Mouse (Mus musculus) midbrain, embryonic 16.5 days (tissue): ENCODE data around the gene Spaca4. TPM values are rescaled to one million over a fixed set of nuclear protein-coding genes. Genes with fewer than 3 reads are reported as not detected.

ENCODE experiments used
- ATAC-seq: fragments of 200-750 bp; cut with Nextera tagmentation; 2 replicates; pipeline ENCODE4 v1.8.0; 2017; ENCODE audit warnings: moderate TSS enrichment
- H3K27ac ChIP-seq: fragments of 300-500 bp; sonication (generic); 2 replicates; pipeline ENCODE4 v1.5.1; 2014; ENCODE audit warnings: mild to moderate bottlenecking, low read length, mixed read lengths
- H3K27me3 ChIP-seq: fragments of 300-500 bp; sonication (generic); 2 replicates; pipeline ENCODE4 v1.6.1; 2014; ENCODE audit warnings: low read depth, low read length, mixed read lengths; ENCODE audit not compliant: control insufficient read depth, insufficient read depth
- H3K36me3 ChIP-seq: fragments of 300-500 bp; sonication (generic); 2 replicates; pipeline ENCODE4 v1.6.1; 2014; ENCODE audit warnings: mild to moderate bottlenecking, low read length, moderate library complexity, mixed read lengths; ENCODE audit not compliant: control insufficient read depth, insufficient read depth
- H3K4me1 ChIP-seq: fragments of 300-500 bp; sonication (generic); 2 replicates; pipeline ENCODE4 v1.6.1; 2014; ENCODE audit warnings: mild to moderate bottlenecking, low read length, mixed read lengths; ENCODE audit not compliant: control insufficient read depth, insufficient read depth
- H3K4me2 ChIP-seq: fragments of 300-500 bp; sonication (generic); 2 replicates; pipeline ENCODE4 v1.6.1; 2014; ENCODE audit warnings: mild to moderate bottlenecking, low read length, mixed read lengths
- H3K4me3 ChIP-seq: fragments of 300-500 bp; sonication (generic); 2 replicates; pipeline ENCODE4 v1.5.1; 2014; ENCODE audit warnings: low read depth, mild to moderate bottlenecking, low read length, moderate library complexity, mixed read lengths
- H3K9ac ChIP-seq: fragments of 300-500 bp; sonication (generic); 2 replicates; pipeline ENCODE4 v1.6.1; 2014; ENCODE audit warnings: low read depth, low read length, mixed read lengths
- H3K9me3 ChIP-seq: fragments of 300-500 bp; sonication (generic); replicated peaks from 2 replicates; pipeline ENCODE4 v1.6.1; 2014; ENCODE audit warnings: mild to moderate bottlenecking, low read length, mixed read lengths; ENCODE audit not compliant: control insufficient read depth, poor library complexity, severe bottlenecking
- WGBS: fragments of 180-500 bp; shearing (Covaris S2); extraction: QIAGEN DNeasy Blood & Tissue Kit; methylation state at CpG from one replicate; pipeline ENCODE4 v1.1.7; 2014; 5-methylcytosine and 5-hydroxymethylcytosine counted together
- polyA plus RNA-seq: library from polyadenylated mRNA; unstranded; fragments of >200 nt; fragmentation: Nextera tagmentation; extraction: Ambion mirVana; gene quantifications from 2 replicates; pipeline ENCODE4 v1.2.1, GENCODE M21; 2015

Spaca4 gene
- polyA plus RNA-seq, 1 experiment from 2014 or later, result not detected

DNA sequence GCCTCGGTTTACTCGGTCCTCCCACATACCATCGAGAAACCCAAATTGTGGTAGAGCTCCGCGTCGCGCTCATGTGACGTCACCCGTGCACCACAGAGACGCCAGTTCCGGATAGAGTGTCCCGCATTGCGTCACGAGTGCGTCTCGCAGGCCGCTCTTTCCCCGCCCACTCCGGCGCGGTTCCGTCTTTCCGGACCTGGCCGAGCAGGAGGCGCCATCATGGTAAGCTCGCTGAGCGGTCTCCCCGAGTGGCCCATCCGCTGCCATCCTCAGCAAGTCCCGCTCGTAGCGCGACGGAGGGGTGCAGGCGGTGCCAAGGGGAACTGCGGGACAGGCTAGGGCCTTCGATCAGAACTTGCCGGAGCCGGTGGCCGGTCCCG, 7.7 kb downstream of the Spaca4 start, which contains the start of gene Sphk2:
Gene Sphk2 (minus strand): TSS at position 85 of the 380 bp plus-strand sequence.
- peaks cover 24% of the 10 kb centered on the region for H3K36me3 ChIP-seq
- H3K4me3 ChIP-seq, result peak within 1 kb of the TSS; percentile 78
- H3K9ac ChIP-seq, result peak within 1 kb of the TSS; percentile 92
- H3K4me2 ChIP-seq, result peak within 1 kb of the TSS; percentile 89
- ATAC-seq, result peak; percentile 66
- peaks cover 43% of the 10 kb centered on the region for H3K4me1 ChIP-seq
- H3K27ac ChIP-seq, result peak within 1 kb of the TSS; percentile 94
- no peaks in the 10 kb centered on the region for H3K27me3 ChIP-seq
- no peaks in the 10 kb centered on the region for H3K9me3 ChIP-seq
- WGBS, result 1% methylated on average over 39 of the region's 41 CpGs

DNA sequence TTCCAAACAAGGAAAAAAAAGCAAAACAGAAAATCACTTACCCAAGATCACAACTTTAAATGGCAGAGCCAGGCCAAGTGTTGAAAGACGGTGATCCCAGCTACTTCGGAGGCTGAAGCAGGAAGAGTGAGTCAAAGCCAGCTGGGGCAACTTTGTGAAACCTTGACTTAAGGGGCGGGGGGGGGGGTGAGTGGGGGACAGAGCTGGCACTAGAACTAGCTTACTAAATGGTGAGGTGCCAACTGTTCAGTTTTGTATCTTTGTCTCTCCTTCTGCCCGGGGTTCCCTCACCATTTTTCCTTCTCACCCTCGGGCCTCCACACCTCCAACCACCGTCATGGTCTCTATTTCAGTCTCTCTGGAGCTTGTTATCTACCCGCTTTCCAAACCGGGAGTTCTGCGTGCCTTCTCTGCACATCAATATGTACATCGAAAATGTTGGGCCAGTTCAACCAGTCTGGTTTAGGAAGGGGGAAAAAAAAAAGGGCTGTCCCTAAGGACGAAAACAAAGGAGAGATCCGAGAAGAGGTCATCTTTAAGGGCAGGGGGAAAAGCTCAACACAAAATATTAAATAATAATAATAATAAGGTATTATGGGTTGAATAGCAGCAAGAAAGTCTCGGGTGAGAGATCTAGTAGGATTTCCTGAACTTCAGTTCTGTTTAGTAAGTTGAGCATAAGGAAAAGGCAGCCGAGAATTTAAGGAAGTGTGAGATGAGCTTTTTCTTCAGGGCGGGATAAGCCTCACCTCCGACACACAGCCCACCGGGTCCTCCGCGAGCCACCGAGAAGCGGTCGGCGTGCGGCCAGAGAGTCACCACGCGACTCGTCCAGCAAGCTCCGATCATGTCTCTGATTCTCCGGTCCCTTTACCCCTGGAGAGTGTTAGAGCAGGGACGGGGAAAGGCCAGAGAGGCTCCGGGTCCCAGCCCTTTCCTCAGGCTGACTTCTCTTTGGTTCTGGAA, 8.4 kb downstream of the Spaca4 start:
- Histone ChIP-seq H3K27ac (peak overlapping the region; percentile 87), H3K27me3 (no peaks in the 10 kb centered on the region), H3K9ac (peak overlapping the region; percentile 84), H3K36me3 (peaks cover 27% of the 10 kb centered on the region), H3K4me2 (peak overlapping the region; percentile 89), H3K9me3 (no peaks in the 10 kb centered on the region), H3K4me1 (peaks cover 43% of the 10 kb centered on the region), H3K4me3 (peak overlapping the region; percentile 78)
- 11% methylated on average over 31 of the region's 31 CpGs for WGBS
- peak; percentile 41 for ATAC-seq

DNA sequence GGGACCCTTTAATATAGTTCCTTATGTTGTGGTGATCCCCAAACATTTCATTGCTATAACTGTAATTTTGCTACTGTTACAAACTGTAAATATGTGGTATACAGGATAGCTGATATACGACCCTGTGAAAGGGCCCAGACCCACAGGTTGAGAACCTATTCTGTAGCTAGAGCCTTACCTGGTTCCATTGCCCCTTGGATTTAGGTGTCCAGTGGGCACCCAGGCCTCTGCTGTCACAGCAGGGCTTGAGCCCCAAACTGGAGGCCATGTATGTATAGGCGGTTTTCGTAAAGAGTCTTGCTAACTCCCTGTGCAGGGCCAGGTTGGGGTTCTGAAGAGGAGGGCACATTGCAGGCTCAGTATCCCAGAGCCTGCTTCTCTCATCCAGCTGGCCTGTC, 9.2 kb downstream of the Spaca4 start:
- ATAC-seq, result no peak
- peaks cover 30% of the 10 kb centered on the region for H3K36me3 ChIP-seq
- H3K9me3 ChIP-seq, result no peaks in the 10 kb centered on the region
- H3K4me3 ChIP-seq, result peak overlapping the region; percentile 78
- H3K27me3 ChIP-seq, result no peaks in the 10 kb centered on the region
- 94% methylated on average over 3 of the region's 3 CpGs for WGBS
- no peak overlapping the region for H3K27ac ChIP-seq
- H3K4me1 ChIP-seq, result peaks cover 43% of the 10 kb centered on the region
- H3K9ac ChIP-seq, result 0 out of 2 replicates have a peak overlapping the region, but pooled peaks have one; percentile 58
- H3K4me2 ChIP-seq, result peak overlapping the region; percentile 89

DNA sequence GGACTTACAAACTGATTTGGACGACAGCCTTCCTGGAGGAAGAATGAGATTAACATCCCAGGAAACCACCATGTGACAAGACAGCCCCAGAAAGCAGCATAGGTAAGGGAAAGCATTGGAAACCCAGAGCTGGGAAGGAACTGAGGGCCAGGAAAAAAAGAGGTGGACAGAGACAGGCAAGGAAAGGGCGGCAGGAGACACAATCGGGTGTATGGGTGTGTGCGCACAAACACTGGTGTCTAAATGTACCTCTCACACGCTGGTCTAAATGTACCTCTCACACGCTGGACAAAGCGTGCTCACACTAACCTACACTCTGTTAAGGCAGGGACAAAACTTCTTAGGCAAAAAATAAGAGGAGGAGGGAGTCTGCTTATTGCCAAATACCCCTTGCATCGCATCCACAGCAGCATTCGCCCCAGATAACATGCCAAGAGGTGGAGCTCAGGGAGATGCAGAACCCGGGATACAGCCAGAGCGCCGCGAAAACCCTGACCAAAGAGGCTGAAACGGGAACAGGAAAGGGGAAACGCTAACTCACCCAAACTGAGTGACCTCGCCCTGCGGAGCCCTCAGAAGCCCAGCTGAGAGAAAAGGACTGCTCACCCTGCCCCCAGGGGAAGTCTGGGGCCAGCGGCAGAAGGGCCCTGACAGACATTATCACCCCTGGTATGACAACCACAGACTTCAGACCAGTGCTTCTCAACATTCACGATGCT, 9.7 kb downstream of the Spaca4 start:
- Histone ChIP-seq H3K4me3 (peak overlapping the region; percentile 81), H3K9me3 (no peaks in the 10 kb centered on the region), H3K27ac (peak overlapping the region; percentile 78), H3K27me3 (no peaks in the 10 kb centered on the region), H3K9ac (peak overlapping the region; percentile 58), H3K4me2 (peak overlapping the region; percentile 97), H3K36me3 (peaks cover 33% of the 10 kb centered on the region), H3K4me1 (peaks cover 43% of the 10 kb centered on the region)
- WGBS, result 87% methylated on average over 19 of the region's 19 CpGs
- no peak for ATAC-seq

DNA sequence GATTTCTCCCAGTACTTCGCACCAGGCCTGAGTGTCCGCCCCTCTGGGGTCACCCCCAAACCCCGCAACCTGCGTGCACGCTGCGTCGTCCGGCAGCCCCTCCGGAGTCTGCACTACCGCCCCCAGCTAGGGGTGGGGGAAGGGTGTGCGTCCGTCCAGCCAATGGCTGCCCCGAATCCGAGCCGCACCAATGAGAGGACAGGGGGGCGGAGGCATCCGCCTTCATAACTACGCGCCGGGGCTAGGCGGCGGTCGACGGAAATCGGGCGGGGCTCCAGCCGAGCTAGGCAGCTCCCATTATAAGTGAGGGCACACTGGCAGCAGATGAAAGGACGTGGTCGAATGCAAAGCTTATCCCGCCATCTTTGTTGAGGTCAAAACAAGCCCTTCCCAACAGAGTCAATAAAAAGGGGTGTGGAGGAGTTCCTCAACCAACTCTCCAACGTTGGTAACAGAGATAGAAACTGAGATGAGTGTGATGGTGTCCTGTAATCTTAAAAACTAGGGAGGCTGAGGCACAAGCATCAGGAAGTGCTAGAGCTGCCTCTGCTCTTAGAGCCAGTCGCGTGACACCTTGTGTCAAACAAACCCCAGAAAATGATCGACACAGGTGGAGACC, 10.4 kb downstream of the Spaca4 start, which contains the start of gene Rpl18:
Gene Rpl18 (plus strand): TSS at position 368 of the 619 bp plus-strand sequence.
- H3K4me1 ChIP-seq, result peaks cover 45% of the 10 kb centered on the region

DNA sequence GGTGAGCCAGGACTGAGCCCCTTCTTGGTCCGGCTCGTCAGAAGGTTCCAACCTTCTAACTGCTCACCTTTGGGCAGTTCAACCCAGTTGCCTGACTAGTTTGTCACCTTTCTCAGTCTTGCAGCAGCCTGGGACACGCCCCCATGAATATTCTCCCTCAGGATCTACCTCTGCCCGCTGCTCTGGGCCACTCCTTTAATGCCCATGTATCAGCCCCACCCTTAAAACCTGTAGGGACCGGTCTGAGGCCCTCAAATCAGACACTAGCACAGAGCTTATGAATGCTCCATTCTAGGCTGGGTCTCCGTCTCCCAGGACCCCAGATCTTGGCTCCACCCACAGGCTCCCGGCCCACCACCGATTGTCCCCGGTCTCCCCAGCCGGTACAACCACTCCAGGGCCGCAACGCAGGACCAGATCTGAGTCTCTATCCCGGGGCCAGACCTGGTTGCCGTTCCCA, 11.0 kb downstream of the Spaca4 start:
- ATAC-seq, result peak; percentile 34
- peaks cover 33% of the 10 kb centered on the region for H3K36me3 ChIP-seq
- peak overlapping the region; percentile 97 for H3K4me2 ChIP-seq
- peak overlapping the region; percentile 78 for H3K27ac ChIP-seq
- no peaks in the 10 kb centered on the region for H3K27me3 ChIP-seq
- H3K4me3 ChIP-seq, result peak overlapping the region; percentile 81
- WGBS, result 11% methylated on average over 14 of the region's 14 CpGs
- H3K9ac ChIP-seq, result peak overlapping the region; percentile 82
- H3K9me3 ChIP-seq, result no peaks in the 10 kb centered on the region
- H3K4me1 ChIP-seq, result peaks cover 49% of the 10 kb centered on the region

More for the DNA sequence above, 10.4 kb downstream of the Spaca4 start, which contains the start of gene Rpl18:
- H3K4me2 ChIP-seq, result peak within 1 kb of the TSS; percentile 97
- no peaks in the 10 kb centered on the region for H3K9me3 ChIP-seq
- H3K36me3 ChIP-seq, result peaks cover 33% of the 10 kb centered on the region
- WGBS, result 8% methylated on average over 34 of the region's 34 CpGs
- no peaks in the 10 kb centered on the region for H3K27me3 ChIP-seq
- peak; percentile 92 for ATAC-seq
- H3K9ac ChIP-seq, result peak within 1 kb of the TSS; percentile 82
- peak within 1 kb of the TSS; percentile 81 for H3K4me3 ChIP-seq
- peak within 1 kb of the TSS; percentile 78 for H3K27ac ChIP-seq

DNA sequence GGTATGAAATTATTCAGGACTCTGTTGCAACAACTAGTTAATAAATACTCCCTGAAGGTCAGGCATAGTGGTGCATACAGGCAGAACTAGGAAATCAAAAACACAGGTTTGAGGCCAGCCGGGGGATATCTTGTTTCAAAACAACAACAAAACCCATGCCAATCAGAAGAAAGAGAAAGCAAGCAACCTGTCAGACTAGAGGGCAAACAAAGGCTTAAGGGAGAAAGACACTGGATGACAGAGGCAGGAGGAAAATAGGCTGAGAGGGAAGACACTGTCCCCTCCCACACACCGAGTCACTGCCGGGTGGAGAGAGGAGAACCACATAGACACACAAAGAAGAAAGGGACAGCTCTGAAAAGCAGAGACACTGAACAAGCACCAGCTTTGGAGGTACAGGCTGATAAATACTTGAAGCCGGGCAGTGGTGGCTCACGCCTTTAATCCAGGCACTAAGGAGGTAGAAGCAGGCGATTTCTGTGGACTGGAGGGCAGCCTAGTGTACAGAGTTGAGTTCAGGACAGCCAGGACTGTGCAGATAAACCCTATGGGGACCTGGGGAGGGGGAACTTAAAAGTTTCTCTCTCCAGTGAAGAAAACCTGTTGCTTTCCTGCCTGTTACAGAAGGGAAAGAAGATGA, 11.6 kb downstream of the Spaca4 start:
- Histone ChIP-seq H3K9me3 (no peaks in the 10 kb centered on the region), H3K27me3 (no peaks in the 10 kb centered on the region), H3K36me3 (peaks cover 29% of the 10 kb centered on the region), H3K4me1 (peaks cover 49% of the 10 kb centered on the region), H3K4me3 (peak overlapping the region; percentile 81), H3K4me2 (peak overlapping the region; percentile 97), H3K27ac (no peak overlapping the region), H3K9ac (peak overlapping the region; percentile 82)
- WGBS, result 81% methylated on average over 6 of the region's 6 CpGs
- no peak for ATAC-seq

DNA sequence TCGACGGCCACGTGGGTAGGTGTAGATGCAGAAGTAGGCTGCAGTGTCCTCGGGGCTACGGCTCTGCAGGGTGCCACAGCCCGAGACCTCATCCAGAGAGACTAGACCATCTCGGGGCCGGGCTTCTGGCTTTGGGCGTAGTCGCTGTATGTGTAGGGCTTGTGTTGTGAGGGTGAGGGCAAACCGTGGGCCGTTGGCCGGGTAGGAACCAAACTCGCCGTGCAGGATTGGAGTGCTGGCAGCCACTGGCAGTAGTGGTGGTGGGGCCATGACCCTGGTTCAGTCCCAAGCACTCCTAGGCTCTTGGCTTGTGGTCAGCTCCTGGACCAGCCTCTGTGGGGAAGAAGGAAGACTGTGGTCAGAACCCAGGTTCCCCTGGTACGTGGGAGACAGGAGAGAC, 12.2 kb downstream of the Spaca4 start:
- Histone ChIP-seq H3K9ac (no peak overlapping the region), H3K4me1 (peaks cover 49% of the 10 kb centered on the region), H3K4me2 (no peak overlapping the region), H3K27ac (no peak overlapping the region), H3K4me3 (no peak overlapping the region), H3K9me3 (no peaks in the 10 kb centered on the region), H3K36me3 (peaks cover 29% of the 10 kb centered on the region), H3K27me3 (no peaks in the 10 kb centered on the region)
- ATAC-seq, result no peak
- 94% methylated on average over 16 of the region's 16 CpGs for WGBS
